In the genomic region with DNA sequence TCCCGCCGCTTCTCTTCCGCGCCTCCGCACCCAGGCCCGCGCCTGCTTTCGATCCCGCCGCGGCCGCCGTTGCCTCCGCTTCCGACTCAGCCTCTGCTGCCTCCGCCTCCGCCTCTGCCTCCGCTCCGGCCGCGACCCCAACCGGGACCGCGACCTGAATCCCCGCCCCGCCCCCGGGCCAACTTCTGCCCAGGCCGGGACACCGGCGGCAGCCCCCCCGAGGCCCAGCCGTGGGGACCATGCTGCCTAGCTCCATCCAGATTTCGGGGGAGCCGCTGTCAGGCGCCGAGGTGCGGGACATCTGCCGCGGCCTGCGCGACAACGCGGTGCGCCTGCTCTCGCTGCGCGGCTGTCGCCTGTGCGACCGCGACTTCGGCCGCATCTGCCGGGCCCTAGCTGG, we compare ENCODE assay signal across 8 mouse cellular contexts. TPM values are rescaled to one million over a fixed set of nuclear protein-coding genes. Genes with fewer than 3 reads are reported as not detected.
DNase-seq lines count a peak whose midpoint lies in the region; ATAC-seq and TF ChIP-seq lines count a peak whose summit lies in the region.

No protein-coding gene starts in this region.

- H3K4me2 ChIP-seq in midbrain, postnatal 0 days (ENCODE audit: low read depth, low read length, poor library complexity, severe bottlenecking), result peak overlapping the region; percentile 84

- DNase-seq in embryo, embryonic 11 days, result peak; percentile 42
- no peak for DNase-seq in embryo, embryonic 10 days (ENCODE audit: low spot score)
- DNase-seq in lung, adult 2 months, result no peak
- no peak for DNase-seq in lung, postnatal 25 days (ENCODE audit: low spot score)
- peak; percentile 41 for DNase-seq in cerebellum, adult 9-10 months
- no peak for DNase-seq in midbrain, postnatal 0 days (ENCODE audit: low spot score)

- H3K4me1 ChIP-seq in lung, adult 2 months (ENCODE audit: control insufficient read depth, insufficient read depth, low read length), result peaks cover 10% of the 10 kb centered on the region
- H3K4me1 ChIP-seq in midbrain, postnatal 0 days (ENCODE audit: insufficient read depth, low read length), result peaks cover 11% of the 10 kb centered on the region; the same call in 1 of the 2 replicates

- no peaks in the 10 kb centered on the region for H3K27me3 ChIP-seq in midbrain, postnatal 0 days (ENCODE audit: insufficient read depth, low read length)

- TF ChIP-seq POLR2A in lung, adult 2 months (IDR thresholded peaks at IDR 0.05; ENCODE audit: borderline replicate concordance, extremely low read depth, low read depth, low read length), result no peak

- peak overlapping the region; percentile 86 for H3K9ac ChIP-seq in midbrain, postnatal 0 days (replicated peaks; ENCODE audit: low read length, poor library complexity, severe bottlenecking)

- H3K36me3 ChIP-seq in midbrain, postnatal 0 days (ENCODE audit: insufficient read depth, low read length), result peaks cover 50% of the 10 kb centered on the region

- H3K9me3 ChIP-seq in midbrain, postnatal 0 days (ENCODE audit: low read length), result no peaks in the 10 kb centered on the region

- H3K4me3 ChIP-seq in lung, adult 2 months (replicated peaks; ENCODE audit: extremely low read depth, low read depth, low read length), result peak overlapping the region; percentile 39
- H3K4me3 ChIP-seq in midbrain, postnatal 0 days (ENCODE audit: low read depth, low read length), result peak overlapping the region; percentile 87

- no peak for TF ChIP-seq CTCF in lung, adult 2 months (IDR thresholded peaks at IDR 0.05; ENCODE audit: insufficient read depth, low read length)
- no peak for TF ChIP-seq CTCF in midbrain, postnatal 0 days (IDR thresholded peaks at IDR 0.05)

- under 1% methylated on average over 50 of the region's 54 CpGs for WGBS in lung, adult 2 months
- under 1% methylated on average over 46 of the region's 54 CpGs for WGBS in midbrain, postnatal 0 days

- H3K27ac ChIP-seq in midbrain, postnatal 0 days (ENCODE audit: low read depth, low read length), result peak overlapping the region; percentile 78

- ATAC-seq in inflammation-experienced regulatory T-cells, adult 6 months, result peak; percentile 15
- ATAC-seq in midbrain, postnatal 0 days (ENCODE audit: low FRiP score), result peak; percentile 29
- no peak for ATAC-seq in monocyte, adult 5-6 weeks (replicated peaks; ENCODE audit: insufficient number of reproducible peaks, low FRiP score, low TSS enrichment, poor library complexity, severe bottlenecking)

RNA-seq across cellular contexts. Expression of gene Lrrc73, which starts 0.8 kb away (rescaled TPM):
- polyA plus RNA-seq in lung, adult 2 months (2012; rRNA removed), result 6.8 TPM in 2 replicates
- polyA plus RNA-seq in inflammation-experienced regulatory T-cells, adult 6 months (2017; shearing (Covaris generic)), result under 1 TPM in 1 of 3 experiments, not detected in 2; 0.28 TPM
- 43.1 and 61.3 TPM in 2 replicates for total RNA-seq in midbrain, postnatal 0 days (2014; rRNA removed)
- 32.8 and 33.0 TPM in 2 replicates for polyA plus RNA-seq in midbrain, postnatal 0 days (2015; fragmentation: Nextera tagmentation; extraction: Ambion mirVana)
- 0.58 TPM in 1 of 3 replicates, not detected in the others for total RNA-seq in monocyte, adult 5-6 weeks (2017)

RNA-seq across cellular contexts. Expression of gene Yipf3, which starts 6.2 kb away (rescaled TPM):
- 208 and 209 TPM in 2 replicates for polyA plus RNA-seq in lung, adult 2 months (2012; rRNA removed)
- polyA plus RNA-seq in inflammation-experienced regulatory T-cells, adult 6 months (2017; shearing (Covaris generic)), result 10 to 100 TPM; 44.2 to 58.7 (median 47.1) TPM
- total RNA-seq in midbrain, postnatal 0 days (2014; rRNA removed), result 18.9 and 24.8 TPM in 2 replicates
- 70.6 and 77.4 TPM in 2 replicates for polyA plus RNA-seq in midbrain, postnatal 0 days (2015; fragmentation: Nextera tagmentation; extraction: Ambion mirVana)
- 57.8 to 85.4 TPM (median 76.1 TPM) in 3 replicates for total RNA-seq in monocyte, adult 5-6 weeks (2017)

RNA-seq across cellular contexts. Expression of gene Polr1c, which starts 6.3 kb away (rescaled TPM):
- 35.9 and 39.5 TPM in 2 replicates for polyA plus RNA-seq in lung, adult 2 months (2012; rRNA removed)
- polyA plus RNA-seq in inflammation-experienced regulatory T-cells, adult 6 months (2017; shearing (Covaris generic)), result 100 to 1,000 TPM in 2 of 3 experiments, 10 to 100 TPM in 1; 76.3 to 119 (median 100) TPM
- 54.1 and 54.7 TPM in 2 replicates for total RNA-seq in midbrain, postnatal 0 days (2014; rRNA removed)
- 55.5 and 59.2 TPM in 2 replicates for polyA plus RNA-seq in midbrain, postnatal 0 days (2015; fragmentation: Nextera tagmentation; extraction: Ambion mirVana)
- 37.2 to 47.6 TPM (median 42.7 TPM) in 3 replicates for total RNA-seq in monocyte, adult 5-6 weeks (2017)

RNA-seq across cellular contexts. Expression of gene Tjap1, which starts 28.7 kb away (rescaled TPM):
- polyA plus RNA-seq in lung, adult 2 months (2012; rRNA removed), result 45.2 TPM in 2 replicates
- polyA plus RNA-seq in inflammation-experienced regulatory T-cells, adult 6 months (2017; shearing (Covaris generic)), result 10 to 100 TPM; 16.2 to 20.0 (median 19.1) TPM
- 22.0 and 31.7 TPM in 2 replicates for total RNA-seq in midbrain, postnatal 0 days (2014; rRNA removed)
- polyA plus RNA-seq in midbrain, postnatal 0 days (2015; fragmentation: Nextera tagmentation; extraction: Ambion mirVana), result 18.6 and 19.5 TPM in 2 replicates
- 14.6 to 18.0 TPM (median 18.0 TPM) in 3 replicates for total RNA-seq in monocyte, adult 5-6 weeks (2017)

RNA-seq across cellular contexts. Expression of gene Dlk2, which starts 43.1 kb away (rescaled TPM):
- polyA plus RNA-seq in lung, adult 2 months (2012; rRNA removed), result 0.54 and 3.1 TPM in 2 replicates
- not detected for polyA plus RNA-seq in inflammation-experienced regulatory T-cells, adult 6 months (2017; shearing (Covaris generic))
- 60.1 and 66.8 TPM in 2 replicates for total RNA-seq in midbrain, postnatal 0 days (2014; rRNA removed)
- polyA plus RNA-seq in midbrain, postnatal 0 days (2015; fragmentation: Nextera tagmentation; extraction: Ambion mirVana), result 22.9 and 28.0 TPM in 2 replicates
- not detected in 3 replicates for total RNA-seq in monocyte, adult 5-6 weeks (2017)

Comparison
In these comparisons a context has a peak if more than half of its experiments do, and no peak if none do; other contexts are left out.
1. DNase-seq: peak in embryo, embryonic 11 days (single experiment) and cerebellum, adult 9-10 months (single experiment); none in embryo, embryonic 10 days (single experiment), lung, adult 2 months (single experiment), lung, postnatal 25 days (single experiment) and midbrain, postnatal 0 days (single experiment).